Mouse (Mus musculus) heart, postnatal 0 days (tissue): ENCODE data around the gene Wdr78. TPM values are rescaled to one million over a fixed set of nuclear protein-coding genes. Genes with fewer than 3 reads are reported as not detected.

Experiments
- ATAC-seq: fragments of 200-750 bp; cut with Nextera tagmentation; 2 replicates; pipeline ENCODE4 v1.8.0; 2017; ENCODE audit warnings: low read depth, moderate number of reproducible peaks, moderate library complexity; ENCODE audit not compliant: insufficient read depth
- DNase-seq: peaks from one replicate; pipeline ENCODE4 v3.0.0-alpha.2; 2016; ENCODE audit warnings: low spot score
- H3K27ac ChIP-seq: fragments of 300-500 bp; sonication (generic); 2 replicates; pipeline ENCODE4 v1.5.1; 2014; ENCODE audit warnings: low read depth, mild to moderate bottlenecking
- H3K27me3 ChIP-seq: fragments of 300-500 bp; sonication (generic); 2 replicates; pipeline ENCODE4 v1.6.1; 2014; ENCODE audit warnings: low read length, mixed read lengths; ENCODE audit not compliant: control insufficient read depth, insufficient read depth
- H3K36me3 ChIP-seq: fragments of 300-500 bp; sonication (generic); replicated peaks from 2 replicates; pipeline ENCODE4 v1.6.1; 2014; ENCODE audit warnings: low read length, mixed read lengths; ENCODE audit not compliant: control insufficient read depth, insufficient read depth
- H3K4me1 ChIP-seq: fragments of 300-500 bp; sonication (generic); 2 replicates; pipeline ENCODE4 v1.6.1; 2014; ENCODE audit warnings: antibody characterized with exemption; ENCODE audit not compliant: control insufficient read depth, insufficient read depth
- H3K4me2 ChIP-seq: fragments of 300-500 bp; sonication (generic); 2 replicates; pipeline ENCODE4 v1.6.1; 2014; ENCODE audit warnings: low read depth, mild to moderate bottlenecking, low read length, moderate library complexity
- H3K4me3 ChIP-seq: fragments of 300-500 bp; sonication (generic); 2 replicates; pipeline ENCODE4 v1.5.1; 2014; ENCODE audit warnings: low read depth, low read length
- H3K9ac ChIP-seq: fragments of 300-500 bp; sonication (generic); replicated peaks from 2 replicates; pipeline ENCODE4 v1.6.1; 2014; ENCODE audit warnings: low read depth, low read length, mixed read lengths
- H3K9me3 ChIP-seq: fragments of 300-500 bp; sonication (generic); replicated peaks from 2 replicates; pipeline ENCODE4 v1.6.1; 2016; ENCODE audit warnings: low read length; ENCODE audit not compliant: control insufficient read depth
- CTCF ChIP-seq: IDR thresholded peaks from 2 replicates; pipeline ENCODE4 v1.5.1; 2016; ENCODE audit warnings: antibody characterized with exemption, control low read depth, low read depth
- EP300 ChIP-seq: IDR thresholded peaks from 2 replicates; pipeline ENCODE4 v1.6.1; 2016; ENCODE audit warnings: antibody characterized with exemption, low read depth
- WGBS: fragments of 180-500 bp; shearing (Covaris S2); extraction: QIAGEN DNeasy Blood & Tissue Kit; methylation state at CpG from one replicate; pipeline ENCODE4 v1.1.7; 2014; 5-methylcytosine and 5-hydroxymethylcytosine counted together
- polyA plus RNA-seq: library from polyadenylated mRNA; unstranded; fragments of >200 nt; fragmentation: Nextera tagmentation; extraction: Ambion mirVana; gene quantifications from 2 replicates; pipeline ENCODE4 v1.2.1, GENCODE M21; 2015
- total RNA-seq: library from RNA; depleted of rRNA; stranded (reverse); fragments of >200 nt; gene quantifications from 2 replicates; pipeline ENCODE4 v1.2.3, GENCODE M21; 2014; ENCODE audit warnings: low replicate concordance

Gene Wdr78
- total and polyA plus RNA-seq, 2 experiments from 2014 or later: 0.11 to 0.18 TPM

GRCm38 (mm10) chr4:103095921-103096320 is 18.4 kb downstream of the Wdr78 start:
- Histone ChIP-seq H3K36me3 (no peaks in the 10 kb centered on the region), H3K9ac (no peak overlapping the region), H3K27me3 (no peaks in the 10 kb centered on the region), H3K4me2 (no peak overlapping the region), H3K9me3 (no peaks in the 10 kb centered on the region), H3K27ac (no peak overlapping the region), H3K4me1 (0 out of 2 replicates have a peak, but pooled peaks cover 6% of the 10 kb centered on the region), H3K4me3 (no peak overlapping the region)
- no peak for ATAC-seq
- DNase-seq: no peak
- no peak for TF ChIP-seq CTCF
- no peak for TF ChIP-seq EP300
- 85% methylated on average over 8 of the region's 8 CpGs for WGBS

DNA sequence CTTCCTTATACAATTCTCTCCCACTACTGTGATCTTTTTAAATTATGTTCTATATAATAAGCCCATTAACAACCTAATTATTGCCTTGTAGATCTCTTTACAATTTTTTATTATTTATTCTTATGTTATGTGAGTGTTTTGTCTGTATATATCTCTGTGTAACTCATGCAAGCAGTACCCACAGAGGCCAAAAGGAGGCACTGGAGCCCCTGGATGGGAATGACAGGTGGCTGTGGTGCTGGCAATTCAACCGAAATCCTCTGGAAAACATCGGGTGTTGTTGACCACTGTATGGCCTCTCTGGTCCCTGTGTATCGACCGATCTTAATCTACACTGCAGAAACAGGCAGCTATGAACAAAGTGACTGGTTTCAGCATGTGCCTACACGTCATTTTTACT is 29.1 kb downstream of the Wdr78 start:
- no peak for ATAC-seq
- no peak overlapping the region for H3K9ac ChIP-seq
- no peaks in the 10 kb centered on the region for H3K27me3 ChIP-seq
- TF ChIP-seq CTCF (no peak), EP300 (no peak)
- H3K36me3 ChIP-seq: no peaks in the 10 kb centered on the region
- no peak overlapping the region for H3K27ac ChIP-seq
- H3K4me3 ChIP-seq: no peak overlapping the region
- H3K9me3 ChIP-seq: no peaks in the 10 kb centered on the region
- no peaks in the 10 kb centered on the region for H3K4me1 ChIP-seq
- no peak for DNase-seq
- H3K4me2 ChIP-seq: no peak overlapping the region
- WGBS: 91% methylated on average over 5 of the region's 5 CpGs

DNA sequence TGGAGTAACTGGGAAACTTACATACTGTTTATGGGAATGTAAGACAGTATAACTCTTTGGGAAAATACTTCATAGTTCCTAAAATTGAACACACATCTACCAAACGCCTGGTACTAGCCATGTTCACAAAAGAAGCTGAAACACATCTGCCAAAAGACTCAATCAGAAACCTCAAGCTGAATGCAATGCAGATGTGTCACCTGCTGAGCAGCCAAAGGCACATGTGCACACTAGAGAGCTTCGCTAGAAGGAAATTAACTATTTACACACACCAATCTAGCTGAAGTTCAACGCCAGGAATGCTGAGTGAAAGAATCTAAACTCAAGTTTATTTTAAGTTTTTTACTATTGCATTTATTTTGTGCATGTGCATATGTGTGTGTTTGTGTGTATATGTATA is 43.7 kb downstream of the Wdr78 start:
- no peak for ATAC-seq
- 67% methylated on average over 3 of the region's 3 CpGs for WGBS
- DNase-seq: no peak
- H3K4me3 ChIP-seq: no peak overlapping the region
- no peaks in the 10 kb centered on the region for H3K9me3 ChIP-seq
- H3K4me2 ChIP-seq: no peak overlapping the region
- no peaks in the 10 kb centered on the region for H3K27me3 ChIP-seq
- no peak overlapping the region; the same call in 1 of the 2 replicates for H3K27ac ChIP-seq
- no peaks in the 10 kb centered on the region for H3K36me3 ChIP-seq
- no peak overlapping the region for H3K9ac ChIP-seq
- H3K4me1 ChIP-seq: no peaks in the 10 kb centered on the region
- TF ChIP-seq CTCF (no peak), EP300 (no peak)

DNA sequence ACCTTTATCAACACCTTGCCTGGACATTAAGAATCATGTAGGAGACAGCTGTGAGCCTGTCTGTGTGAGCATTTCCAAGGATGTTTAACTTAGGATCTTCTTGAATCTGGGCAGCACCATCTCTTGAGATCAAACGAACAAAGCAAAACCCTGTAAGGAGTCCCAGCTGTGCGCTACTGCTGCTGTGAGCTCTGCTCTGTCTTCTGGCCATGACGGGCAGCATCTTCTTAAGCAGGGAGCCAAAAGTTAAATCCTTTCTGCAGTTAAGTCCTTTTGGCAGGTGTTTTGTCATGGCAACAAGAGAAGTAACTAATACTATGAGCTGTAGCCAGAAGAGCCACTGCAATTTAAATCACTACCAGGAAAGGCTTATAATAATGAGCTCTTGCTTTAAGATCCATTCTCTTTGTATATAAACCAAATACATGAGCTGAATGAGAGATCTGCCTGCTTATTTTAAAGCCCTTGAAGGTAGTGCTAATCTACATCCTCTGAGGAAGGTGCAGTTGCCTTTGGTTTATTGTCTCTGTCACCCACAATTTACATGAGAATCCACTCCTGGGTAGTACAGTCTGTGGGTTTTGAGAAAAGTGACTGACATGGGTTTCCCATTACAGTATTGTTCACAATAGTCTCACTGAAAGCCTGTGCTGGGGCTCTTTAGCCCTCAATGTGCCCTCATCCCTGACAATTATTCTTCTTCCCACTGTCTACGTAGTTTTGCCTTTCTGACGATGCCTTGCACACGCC is 46.3 kb downstream of the Wdr78 start:
- Histone ChIP-seq H3K9ac (no peak overlapping the region), H3K27ac (no peak overlapping the region), H3K27me3 (no peaks in the 10 kb centered on the region), H3K4me3 (no peak overlapping the region), H3K9me3 (no peaks in the 10 kb centered on the region), H3K4me1 (no peaks in the 10 kb centered on the region), H3K36me3 (no peaks in the 10 kb centered on the region), H3K4me2 (no peak overlapping the region)
- WGBS: 79% methylated on average over 6 of the region's 6 CpGs
- DNase-seq (no peak), ATAC-seq (no peak)
- no peak for TF ChIP-seq EP300
- no peak for TF ChIP-seq CTCF

DNA sequence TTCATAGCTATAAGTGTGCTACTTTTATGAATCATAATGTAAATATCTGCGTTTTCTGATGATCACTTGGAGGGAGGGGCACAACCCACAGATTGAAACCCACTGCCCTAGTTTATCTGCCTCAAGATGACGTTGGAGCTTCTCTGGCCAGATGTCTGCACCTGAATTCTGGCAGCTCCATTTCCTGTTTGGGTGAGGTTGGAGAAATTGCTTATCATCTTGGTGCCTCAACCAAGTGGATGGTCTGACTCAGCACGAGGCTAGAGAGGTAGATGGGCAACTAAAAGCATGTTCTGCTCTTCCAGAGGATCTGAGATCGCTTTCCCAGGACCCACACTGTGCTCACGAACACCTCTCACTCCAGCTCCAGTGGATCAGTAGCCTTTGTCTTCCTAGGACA is 49.4 kb downstream of the Wdr78 start:
- TF ChIP-seq CTCF (no peak), EP300 (no peak)
- H3K27me3 ChIP-seq: no peaks in the 10 kb centered on the region
- ATAC-seq: no peak
- 61% methylated on average over 5 of the region's 5 CpGs for WGBS
- H3K36me3 ChIP-seq: no peaks in the 10 kb centered on the region
- H3K27ac ChIP-seq: no peak overlapping the region
- no peaks in the 10 kb centered on the region for H3K9me3 ChIP-seq
- no peaks in the 10 kb centered on the region for H3K4me1 ChIP-seq
- no peak overlapping the region for H3K9ac ChIP-seq
- DNase-seq: no peak
- H3K4me3 ChIP-seq: no peak overlapping the region
- H3K4me2 ChIP-seq: no peak overlapping the region

DNA sequence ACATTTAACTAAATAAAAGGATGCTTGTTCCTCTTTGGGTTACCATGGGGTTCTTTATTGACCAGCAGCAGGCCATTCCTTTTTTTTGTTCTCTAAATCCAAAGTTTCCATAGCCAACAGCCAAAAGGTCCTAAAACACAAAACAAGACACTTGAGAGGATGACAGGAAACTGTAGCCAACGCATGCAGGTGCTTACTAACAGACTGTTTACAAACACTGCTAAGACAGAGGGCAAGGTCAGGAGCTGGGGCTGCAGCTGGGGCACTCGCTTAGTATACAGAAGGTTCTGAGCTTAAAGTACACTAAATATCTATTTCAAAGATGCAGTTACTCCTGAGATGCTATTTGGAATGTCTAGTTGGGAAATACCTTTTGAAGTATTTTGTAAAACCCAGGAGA is 49.9 kb downstream of the Wdr78 start:
- Histone ChIP-seq H3K4me3 (no peak overlapping the region), H3K27ac (no peak overlapping the region), H3K27me3 (no peaks in the 10 kb centered on the region), H3K4me1 (no peaks in the 10 kb centered on the region), H3K9me3 (no peaks in the 10 kb centered on the region), H3K36me3 (no peaks in the 10 kb centered on the region), H3K4me2 (no peak overlapping the region), H3K9ac (no peak overlapping the region)
- no peak for DNase-seq
- no peak for ATAC-seq
- TF ChIP-seq CTCF: no peak
- no peak for TF ChIP-seq EP300
- 61% methylated on average over 2 of the region's 2 CpGs for WGBS
